Mouse (Mus musculus) hindbrain, embryonic 11.5 days (tissue): ENCODE measurements around the gene Tmem213. TPM values are rescaled to one million over a fixed set of nuclear protein-coding genes. Genes with fewer than 3 reads are reported as not detected.

ENCODE experiments used
- ATAC-seq: fragments of 200-750 bp; cut with Nextera tagmentation; 2 replicates; pipeline ENCODE4 v1.8.0; 2017; ENCODE audit warnings: mild to moderate bottlenecking, moderate TSS enrichment, moderate library complexity; ENCODE audit not compliant: low FRiP score
- DNase-seq: peaks from one replicate; pipeline ENCODE4 v3.0.0-alpha.2; 2015; ENCODE audit warnings: low spot score
- H3K27ac ChIP-seq: fragments of 300-500 bp; sonication (generic); 2 replicates; pipeline ENCODE4 v1.5.1; 2014; ENCODE audit warnings: mild to moderate bottlenecking, low read depth, low read length
- H3K27me3 ChIP-seq: fragments of 300-500 bp; sonication (generic); 2 replicates; pipeline ENCODE4 v1.6.1; 2014; ENCODE audit warnings: mild to moderate bottlenecking, low read length, moderate library complexity, mixed read lengths; ENCODE audit not compliant: control insufficient read depth, insufficient read depth
- H3K36me3 ChIP-seq: fragments of 300-500 bp; sonication (generic); 2 replicates; pipeline ENCODE4 v1.6.1; 2014; ENCODE audit warnings: mild to moderate bottlenecking, low read length, moderate library complexity, mixed read lengths; ENCODE audit not compliant: control insufficient read depth, insufficient read depth
- H3K4me1 ChIP-seq: fragments of 300-500 bp; sonication (generic); replicated peaks from 2 replicates; pipeline ENCODE4 v1.6.1; 2014; ENCODE audit warnings: low read length, mixed read lengths; ENCODE audit not compliant: control insufficient read depth, insufficient read depth
- H3K4me2 ChIP-seq: fragments of 300-500 bp; sonication (generic); replicated peaks from 2 replicates; pipeline ENCODE4 v1.6.1; 2014; ENCODE audit warnings: mild to moderate bottlenecking, low read depth, low read length
- H3K4me3 ChIP-seq: fragments of 300-500 bp; sonication (generic); 2 replicates; pipeline ENCODE4 v1.5.1; 2014; ENCODE audit warnings: low read depth, low read length
- H3K9ac ChIP-seq: fragments of 300-500 bp; sonication (generic); 2 replicates; pipeline ENCODE4 v1.6.1; 2014; ENCODE audit warnings: low read depth, low read length
- H3K9me3 ChIP-seq: fragments of 300-500 bp; sonication (generic); 2 replicates; pipeline ENCODE4 v1.6.1; 2016; ENCODE audit warnings: low read length; ENCODE audit not compliant: control insufficient read depth
- WGBS: fragments of 180-500 bp; shearing (Covaris S2); extraction: QIAGEN DNeasy Blood & Tissue Kit; methylation state at CpG from one replicate; pipeline ENCODE4 v1.1.7; 2014; 5-methylcytosine and 5-hydroxymethylcytosine counted together
- polyA plus RNA-seq: library from polyadenylated mRNA; unstranded; fragments of >200 nt; fragmentation: Nextera tagmentation; extraction: Ambion mirVana; gene quantifications from 2 replicates; pipeline ENCODE4 v1.2.1, GENCODE M21; 2014

Tmem213 gene
- polyA plus RNA-seq, 1 experiment from 2014 or later = not detected

DNA sequence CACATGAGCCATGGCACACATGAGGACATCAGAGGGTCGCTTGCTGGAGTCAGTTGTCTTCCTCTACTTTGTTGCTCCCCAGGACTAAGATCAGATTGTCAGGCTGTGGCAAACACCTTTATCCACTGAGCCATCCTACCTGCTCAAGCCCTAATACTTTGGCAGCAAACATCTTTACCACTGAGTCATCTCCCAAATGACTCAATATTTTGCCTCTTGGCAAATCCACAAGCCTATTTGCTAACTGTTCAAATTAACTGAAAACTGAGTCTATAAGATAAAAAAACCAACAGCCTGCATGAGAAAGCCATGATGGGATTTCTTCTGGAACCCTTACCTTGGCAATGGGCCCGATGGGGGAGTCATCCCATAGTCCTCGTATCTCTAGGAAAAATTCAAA lies 30.0 kb downstream of the Tmem213 start:
- ATAC-seq (no peak), DNase-seq (no peak)
- Histone ChIP-seq H3K9me3 (no peaks in the 10 kb centered on the region), H3K27me3 (no peaks in the 10 kb centered on the region), H3K4me1 (no peaks in the 10 kb centered on the region), H3K27ac (no peak overlapping the region), H3K4me2 (no peak overlapping the region), H3K9ac (no peak overlapping the region), H3K36me3 (0 out of 2 replicates have a peak, but pooled peaks cover 4% of the 10 kb centered on the region), H3K4me3 (no peak overlapping the region)
- 90% methylated on average over 3 of the region's 3 CpGs for WGBS

DNA sequence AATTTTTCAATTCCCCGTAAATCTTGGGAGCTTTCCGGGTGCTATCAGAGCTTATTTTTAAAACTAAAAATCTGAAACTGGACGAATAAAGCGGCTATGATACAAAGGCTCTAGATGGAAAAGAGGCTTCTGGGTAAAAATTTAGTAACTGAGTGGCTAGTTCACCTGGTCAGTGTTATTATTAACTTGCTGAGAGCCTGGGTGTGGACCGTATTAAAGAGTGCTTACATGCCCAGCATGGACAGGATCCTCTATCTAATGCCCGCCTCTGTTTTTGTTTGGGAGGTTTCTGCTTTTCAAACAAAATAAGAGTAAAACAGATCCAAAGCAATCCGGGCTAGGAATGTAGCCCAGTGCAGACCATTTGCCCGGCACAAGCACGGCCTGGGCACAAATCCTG lies 31.3 kb downstream of the Tmem213 start:
- H3K9me3 ChIP-seq = no peaks in the 10 kb centered on the region
- 93% methylated on average over 9 of the region's 9 CpGs for WGBS
- H3K36me3 ChIP-seq = 0 out of 2 replicates have a peak, but pooled peaks cover 2% of the 10 kb centered on the region
- ATAC-seq (no peak), DNase-seq (no peak)
- H3K4me3 ChIP-seq = no peak overlapping the region
- H3K27me3 ChIP-seq = no peaks in the 10 kb centered on the region
- no peak overlapping the region for H3K9ac ChIP-seq
- H3K27ac ChIP-seq = no peak overlapping the region
- no peaks in the 10 kb centered on the region for H3K4me1 ChIP-seq
- H3K4me2 ChIP-seq = no peak overlapping the region

DNA sequence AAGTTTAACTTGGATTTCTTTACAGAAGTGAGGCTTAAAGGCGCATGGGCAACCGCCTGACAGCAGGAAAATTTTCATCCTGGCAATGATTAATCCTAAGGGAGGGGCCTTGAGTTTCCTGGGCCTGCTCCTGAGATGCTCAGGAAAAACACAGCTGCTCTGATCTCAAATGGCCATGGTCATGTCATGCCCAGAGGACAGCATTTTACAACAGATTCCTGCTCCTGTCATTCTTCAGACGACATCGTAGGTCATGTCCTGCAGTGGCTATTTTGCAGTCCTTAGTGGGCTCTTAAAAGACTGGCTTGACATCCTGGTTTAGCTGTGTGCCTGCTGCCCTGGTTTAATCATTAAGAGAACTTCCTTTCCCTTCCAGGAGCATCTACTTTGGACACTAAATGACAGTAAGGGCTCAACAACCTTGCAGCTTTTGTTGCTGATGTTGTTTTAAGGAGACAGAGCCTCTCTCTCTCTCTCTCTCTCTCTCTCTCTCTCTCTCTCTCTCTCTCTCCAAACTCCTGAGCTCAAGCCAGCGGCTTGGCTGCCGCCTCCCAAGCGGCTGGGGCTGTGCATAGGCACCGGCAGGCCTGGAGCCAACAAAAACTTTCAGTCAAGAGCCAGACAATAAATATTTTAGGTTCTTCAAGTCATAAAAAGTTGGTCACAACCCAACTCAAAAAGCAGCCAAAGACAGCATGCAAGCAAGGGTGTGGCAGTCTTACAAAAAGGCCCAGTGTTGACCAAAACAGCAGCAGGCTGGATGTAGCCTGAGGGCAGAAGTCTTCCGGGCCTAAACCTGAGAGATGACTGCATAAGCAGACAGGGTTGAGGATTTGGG lies 35.3 kb downstream of the Tmem213 start:
- no peak for ATAC-seq
- no peak overlapping the region for H3K9ac ChIP-seq
- no peaks in the 10 kb centered on the region for H3K27me3 ChIP-seq
- no peak overlapping the region for H3K4me3 ChIP-seq
- H3K9me3 ChIP-seq = no peaks in the 10 kb centered on the region
- no peak overlapping the region for H3K27ac ChIP-seq
- no peaks in the 10 kb centered on the region for H3K4me1 ChIP-seq
- H3K4me2 ChIP-seq = no peak overlapping the region
- WGBS = 65% methylated on average over 9 of the region's 9 CpGs
- 0 out of 2 replicates have a peak, but pooled peaks cover 2% of the 10 kb centered on the region for H3K36me3 ChIP-seq
- DNase-seq = no peak

DNA sequence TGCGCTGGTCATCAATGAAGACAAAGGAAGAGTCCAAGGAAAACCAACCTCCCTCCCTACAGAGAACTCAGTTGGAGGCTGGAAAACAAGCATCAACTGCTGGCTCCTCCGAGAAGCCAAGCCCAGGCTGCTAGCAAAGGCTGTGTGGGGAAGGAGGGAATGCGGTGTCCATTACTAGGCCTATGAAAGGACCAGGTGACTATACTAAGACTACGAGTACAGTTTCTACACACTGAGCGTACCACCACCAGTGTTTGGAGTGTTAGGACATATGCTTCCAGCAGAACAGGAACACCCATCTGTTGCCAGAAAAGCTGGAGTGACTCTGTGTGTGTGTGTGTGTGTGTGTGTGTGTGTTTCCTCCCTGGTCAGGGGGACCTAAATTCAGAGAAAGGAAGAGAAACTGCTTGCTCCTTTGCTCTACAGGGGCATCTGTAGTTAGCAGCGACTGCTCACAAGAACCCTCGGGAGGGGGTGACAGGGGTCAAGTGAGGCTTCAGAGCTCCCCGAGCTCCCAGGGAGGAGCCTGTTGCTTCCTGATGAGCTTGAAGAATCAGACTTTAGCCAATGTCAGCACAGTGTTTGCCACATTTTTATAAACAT lies 36.5 kb downstream of the Tmem213 start:
- Histone ChIP-seq H3K36me3 (0 out of 2 replicates have a peak, but pooled peaks cover 2% of the 10 kb centered on the region), H3K27ac (no peak overlapping the region), H3K4me3 (no peak overlapping the region), H3K4me1 (no peaks in the 10 kb centered on the region), H3K9ac (no peak overlapping the region), H3K4me2 (no peak overlapping the region), H3K27me3 (no peaks in the 10 kb centered on the region), H3K9me3 (no peaks in the 10 kb centered on the region)
- ATAC-seq = no peak
- DNase-seq = no peak
- 54% methylated on average over 8 of the region's 8 CpGs for WGBS

GRCm38 (mm10) chr6:38147301-38147700 lies 38.2 kb downstream of the Tmem213 start:
- H3K4me1 ChIP-seq = no peaks in the 10 kb centered on the region
- no peak overlapping the region for H3K27ac ChIP-seq
- ATAC-seq = no peak
- WGBS = 82% methylated on average over 5 of the region's 5 CpGs
- H3K9me3 ChIP-seq = no peaks in the 10 kb centered on the region
- no peak overlapping the region for H3K9ac ChIP-seq
- H3K4me2 ChIP-seq = no peak overlapping the region
- no peak overlapping the region for H3K4me3 ChIP-seq
- no peaks in the 10 kb centered on the region for H3K27me3 ChIP-seq
- H3K36me3 ChIP-seq = 0 out of 2 replicates have a peak, but pooled peaks cover 2% of the 10 kb centered on the region
- no peak for DNase-seq

DNA sequence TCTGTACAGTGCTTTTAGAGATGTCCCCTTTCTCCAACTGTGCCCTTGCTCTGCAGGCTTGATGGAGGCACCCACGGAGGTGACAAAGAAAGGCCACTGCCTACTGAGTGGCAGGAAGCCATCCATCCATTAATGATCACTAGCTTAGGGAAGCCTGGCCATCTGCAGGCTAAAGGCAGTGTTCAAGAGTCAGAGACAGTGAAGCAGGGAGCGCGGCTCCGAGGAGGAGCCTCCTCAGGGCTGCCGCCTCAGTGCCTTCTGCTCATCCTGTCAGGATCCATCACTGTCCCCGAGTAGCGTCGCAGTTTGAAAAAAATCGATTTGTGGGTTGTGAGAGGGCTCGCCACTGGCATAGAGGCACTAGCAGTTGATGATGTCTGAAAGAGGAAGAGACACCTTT lies 39.6 kb downstream of the Tmem213 start:
- ATAC-seq = no peak

GRCm38 (mm10) chr6:38149483-38149882 lies 40.4 kb downstream of the Tmem213 start:
- H3K36me3 ChIP-seq = 0 out of 2 replicates have a peak, but pooled peaks cover 2% of the 10 kb centered on the region
- H3K27me3 ChIP-seq = no peaks in the 10 kb centered on the region
- 88% methylated on average over 19 of the region's 19 CpGs for WGBS
- no peak overlapping the region for H3K4me2 ChIP-seq
- ATAC-seq (no peak), DNase-seq (no peak)
- H3K9ac ChIP-seq = no peak overlapping the region
- no peak overlapping the region for H3K27ac ChIP-seq
- no peak overlapping the region for H3K4me3 ChIP-seq
- H3K9me3 ChIP-seq = no peaks in the 10 kb centered on the region
- no peaks in the 10 kb centered on the region for H3K4me1 ChIP-seq

More for the DNA sequence above, 39.6 kb downstream of the Tmem213 start:
- DNase-seq = no peak
- Histone ChIP-seq H3K4me3 (no peak overlapping the region), H3K9ac (no peak overlapping the region), H3K9me3 (no peaks in the 10 kb centered on the region), H3K4me2 (no peak overlapping the region), H3K4me1 (no peaks in the 10 kb centered on the region), H3K27me3 (no peaks in the 10 kb centered on the region), H3K36me3 (0 out of 2 replicates have a peak, but pooled peaks cover 2% of the 10 kb centered on the region), H3K27ac (no peak overlapping the region)
- WGBS = 89% methylated on average over 10 of the region's 10 CpGs

DNA sequence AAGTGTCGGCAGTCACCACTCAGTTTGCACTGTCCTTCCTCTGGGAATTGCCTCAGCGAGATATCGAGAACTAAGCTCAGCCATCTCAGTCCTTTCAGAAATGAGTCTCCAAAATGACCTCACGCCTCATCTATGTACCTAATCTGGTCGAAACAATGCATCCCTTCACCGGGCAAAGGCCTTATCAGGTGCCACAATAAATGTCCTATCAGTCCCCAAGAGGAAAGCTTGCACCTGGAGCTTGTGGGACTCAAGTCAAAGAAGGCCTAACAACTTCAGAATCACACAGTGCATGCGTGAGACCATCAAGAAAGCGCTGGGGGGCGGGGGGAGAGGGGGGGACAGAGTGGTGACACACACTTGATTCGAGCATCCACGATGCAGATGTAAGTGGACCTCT lies 43.2 kb downstream of the Tmem213 start:
- ATAC-seq (no peak), DNase-seq (no peak)
- Histone ChIP-seq H3K36me3 (no peaks in the 10 kb centered on the region), H3K27me3 (no peaks in the 10 kb centered on the region), H3K4me1 (no peaks in the 10 kb centered on the region), H3K9me3 (no peaks in the 10 kb centered on the region), H3K4me2 (no peak overlapping the region), H3K4me3 (no peak overlapping the region), H3K9ac (no peak overlapping the region), H3K27ac (no peak overlapping the region)
- 89% methylated on average over 11 of the region's 11 CpGs for WGBS

DNA sequence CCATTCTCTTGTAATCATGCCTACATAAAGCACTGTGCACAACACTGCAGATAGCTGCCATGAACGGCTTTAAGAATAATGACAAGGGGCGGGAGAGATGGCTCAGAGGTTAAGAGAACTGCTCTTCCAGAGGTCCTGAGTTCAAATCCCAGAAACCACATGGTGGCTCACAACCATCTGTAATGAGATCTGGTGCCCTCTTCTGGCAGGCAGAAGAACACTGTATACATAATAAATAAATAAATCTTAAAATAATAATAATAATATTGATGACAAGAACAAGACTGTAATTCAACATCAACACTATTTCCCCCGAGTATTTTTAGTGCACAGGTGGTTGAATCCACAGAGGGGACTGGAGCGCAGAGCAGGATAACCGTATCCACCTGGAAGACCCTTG lies 47.1 kb downstream of the Tmem213 start:
- no peak for DNase-seq
- Histone ChIP-seq H3K4me2 (no peak overlapping the region), H3K9me3 (no peaks in the 10 kb centered on the region), H3K27ac (no peak overlapping the region), H3K4me3 (no peak overlapping the region), H3K4me1 (no peaks in the 10 kb centered on the region), H3K36me3 (no peaks in the 10 kb centered on the region), H3K9ac (no peak overlapping the region), H3K27me3 (no peaks in the 10 kb centered on the region)
- 89% methylated on average over 5 of the region's 5 CpGs for WGBS
- ATAC-seq = no peak
